Mouse (Mus musculus) olfactory bulb, adult 2 months (tissue): Measurements from ENCODE around the gene Tmigd3. TPM values are rescaled to one million over a fixed set of nuclear protein-coding genes. Genes with fewer than 3 reads are reported as not detected.

ENCODE experiments used
- H3K27ac ChIP-seq: fragments of 200-500 bp; 2 replicates; pipeline ENCODE4 v1.5.1; 2012; ENCODE audit warnings: low read depth, low read length; ENCODE audit not compliant: insufficient read depth
- H3K4me1 ChIP-seq: fragments of 200-500 bp; 2 replicates; pipeline ENCODE4 v1.6.1; 2012; ENCODE audit warnings: low read length; ENCODE audit not compliant: control insufficient read depth, insufficient read depth
- H3K4me3 ChIP-seq: fragments of 200-500 bp; 2 replicates; pipeline ENCODE4 v1.5.1; 2012; ENCODE audit warnings: mild to moderate bottlenecking, low read depth, low read length, moderate library complexity; ENCODE audit not compliant: insufficient read depth
- CTCF ChIP-seq: fragments of 200-500 bp; IDR thresholded peaks from 2 replicates; pipeline ENCODE4 v1.5.1; 2012; ENCODE audit warnings: low read depth, mild to moderate bottlenecking, low read length, moderate library complexity; ENCODE audit not compliant: insufficient read depth
- POLR2A ChIP-seq: fragments of 200-500 bp; IDR thresholded peaks from 2 replicates; pipeline ENCODE4 v1.6.1; 2012; ENCODE audit warnings: mild to moderate bottlenecking, low read depth, low read length, moderate library complexity; ENCODE audit not compliant: insufficient read depth
- WGBS: fragments of 180-500 bp; shearing (Covaris S2); methylation state at CpG from one replicate; pipeline ENCODE4 v1.1.7; 2018; 5-methylcytosine and 5-hydroxymethylcytosine counted together
- polyA plus RNA-seq: library from polyadenylated mRNA; stranded (reverse); fragments of >200 nt; gene quantifications from 2 replicates; pipeline ENCODE4 v1.2.4, GENCODE M21; 2012; ENCODE audit warnings: low replicate concordance; ENCODE audit not compliant: missing spikeins, insufficient read depth, insufficient read length

Gene Tmigd3
- polyA plus RNA-seq, 1 experiment, result not detected

DNA sequence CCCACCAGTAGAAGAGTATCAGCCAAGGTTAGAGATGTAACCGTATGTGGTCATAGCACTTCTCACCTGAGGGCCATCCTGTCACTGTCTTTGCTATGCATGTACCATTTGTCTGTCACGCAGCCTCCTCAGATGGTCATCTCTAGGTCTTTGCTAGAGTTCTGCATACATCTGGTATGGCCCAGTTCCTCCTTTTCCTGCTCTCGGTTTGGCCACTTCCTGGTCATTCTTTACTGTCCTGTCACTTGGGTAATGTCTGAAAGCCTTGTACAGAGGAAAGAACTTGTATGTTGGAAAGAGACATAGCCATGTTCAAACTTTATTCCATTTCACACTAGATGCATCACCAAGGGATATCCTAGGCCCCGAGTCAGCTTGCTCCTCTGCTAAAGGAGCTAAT lies 30.9 kb upstream of the Tmigd3 start:
- WGBS, result 93% methylated on average over 4 of the region's 4 CpGs
- H3K4me1 ChIP-seq, result peaks cover 3% of the 10 kb centered on the region
- no peak for TF ChIP-seq CTCF
- TF ChIP-seq POLR2A, result no peak
- no peak overlapping the region for H3K27ac ChIP-seq
- H3K4me3 ChIP-seq, result no peak overlapping the region

DNA sequence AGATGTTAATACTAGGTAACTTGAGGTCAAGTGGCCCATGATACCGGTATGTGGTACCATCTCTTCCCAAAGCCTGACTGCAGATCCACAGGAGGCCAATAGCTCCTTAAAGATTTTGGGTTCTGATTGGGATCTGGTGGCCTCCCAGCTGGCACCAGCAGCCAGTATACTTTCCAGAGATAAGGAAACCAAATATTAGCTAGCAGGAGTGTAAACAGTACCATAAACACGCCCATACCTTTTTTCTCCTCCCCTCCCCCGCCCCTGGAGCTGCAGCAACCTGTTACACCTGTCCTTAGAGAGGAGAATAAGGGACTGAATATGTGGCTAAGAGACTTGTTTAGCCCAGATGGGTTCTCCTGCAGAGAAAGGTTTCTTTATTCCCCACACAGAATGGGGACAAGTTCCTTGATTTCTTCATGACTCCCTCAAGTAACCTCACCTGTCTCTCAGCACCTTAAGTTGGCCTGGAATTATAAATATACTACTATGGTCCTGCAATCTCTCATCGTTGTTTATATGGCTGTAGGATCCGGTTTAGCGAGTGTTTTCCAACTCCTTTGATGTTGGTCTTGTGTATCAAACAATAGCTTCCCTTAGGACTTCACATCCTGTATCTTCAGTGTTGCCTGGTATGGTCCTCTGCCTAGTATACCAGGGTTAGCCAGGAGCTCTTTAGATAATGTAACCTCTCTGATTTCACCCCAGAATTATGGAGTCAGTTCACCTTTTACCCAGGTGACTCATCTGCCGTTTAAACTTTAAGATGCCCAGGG lies 24.2 kb upstream of the Tmigd3 start:
- no peak for TF ChIP-seq POLR2A
- TF ChIP-seq CTCF, result no peak
- 82% methylated on average over 7 of the region's 7 CpGs for WGBS

DNA sequence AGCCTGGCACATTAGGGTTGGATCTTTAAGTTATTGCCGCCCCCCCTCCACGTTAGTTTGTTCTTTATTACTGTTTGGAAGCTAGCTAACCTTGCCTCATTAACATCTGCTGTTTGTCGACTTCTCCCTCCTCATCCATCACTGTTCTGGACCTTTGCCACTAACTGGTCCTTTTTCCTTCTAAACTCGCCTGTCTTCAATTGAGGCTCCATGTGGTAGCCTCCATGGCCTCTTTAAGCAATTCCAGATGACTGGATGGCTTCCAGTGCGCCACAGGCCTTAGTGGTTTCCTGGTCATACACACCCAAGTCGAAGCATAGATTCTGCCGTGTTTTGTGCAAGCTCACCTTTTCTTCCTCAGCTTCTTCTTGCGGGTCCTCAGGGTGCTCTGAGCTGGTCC lies 16.9 kb upstream of the Tmigd3 start:
- Histone ChIP-seq H3K27ac (no peak overlapping the region), H3K4me1 (no peaks in the 10 kb centered on the region), H3K4me3 (no peak overlapping the region)
- no peak for TF ChIP-seq CTCF
- no peak for TF ChIP-seq POLR2A
- WGBS, result 79% methylated on average over 8 of the region's 8 CpGs

More for the DNA sequence above, 24.2 kb upstream of the Tmigd3 start:
- Histone ChIP-seq H3K4me1 (no peaks in the 10 kb centered on the region), H3K4me3 (no peak overlapping the region), H3K27ac (no peak overlapping the region)

DNA sequence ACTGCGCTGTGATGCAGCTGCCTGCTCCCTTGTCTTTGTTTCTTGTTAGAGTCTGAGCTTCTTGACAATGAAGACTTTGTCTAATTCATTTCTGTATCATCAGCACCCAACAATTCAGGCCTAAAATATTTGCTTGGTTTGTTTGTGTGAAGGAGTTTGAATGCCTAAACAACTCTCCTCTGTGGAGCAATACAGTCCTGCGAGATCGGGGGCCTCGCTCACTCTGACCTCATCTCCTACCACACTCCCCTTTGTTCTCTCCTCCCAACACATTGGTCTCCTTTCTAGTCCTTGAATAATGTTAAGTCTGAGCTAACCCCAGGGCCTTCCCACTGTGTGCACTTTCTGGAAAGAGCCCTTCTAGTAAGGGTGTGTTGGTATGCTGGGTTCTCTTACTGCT lies 15.9 kb upstream of the Tmigd3 start:
- Histone ChIP-seq H3K4me1 (no peaks in the 10 kb centered on the region), H3K4me3 (no peak overlapping the region), H3K27ac (no peak overlapping the region)
- WGBS, result 69% methylated on average over 4 of the region's 4 CpGs
- TF ChIP-seq POLR2A (no peak), CTCF (no peak)

- no peak for TF ChIP-seq CTCF
- WGBS, result 68% methylated on average over 5 of the region's 5 CpGs
- H3K4me3 ChIP-seq, result no peak overlapping the region
- H3K4me1 ChIP-seq, result no peaks in the 10 kb centered on the region
- H3K27ac ChIP-seq, result no peak overlapping the region
These were observed 13.2 kb upstream of the Tmigd3 start for GRCm38 (mm10) chr3:105857513-105857912.

GRCm38 (mm10) chr3:105861747-105862366 lies 8.8 kb upstream of the Tmigd3 start:
- no peak for TF ChIP-seq CTCF
- no peak for TF ChIP-seq POLR2A
- Histone ChIP-seq H3K4me1 (no peaks in the 10 kb centered on the region), H3K27ac (no peak overlapping the region), H3K4me3 (no peak overlapping the region)
- 55% methylated on average over 7 of the region's 7 CpGs for WGBS

- 68% methylated on average over 1 of the region's 1 CpGs for WGBS
- Histone ChIP-seq H3K4me1 (no peaks in the 10 kb centered on the region), H3K27ac (no peak overlapping the region), H3K4me3 (no peak overlapping the region)
- TF ChIP-seq CTCF, result no peak
- no peak for TF ChIP-seq POLR2A
These were observed 6.6 kb upstream of the Tmigd3 start for GRCm38 (mm10) chr3:105864123-105864522.

GRCm38 (mm10) chr3:105865122-105865521 lies 5.6 kb upstream of the Tmigd3 start:
- WGBS, result 82% methylated on average over 9 of the region's 9 CpGs
- TF ChIP-seq POLR2A (no peak), CTCF (no peak)
- H3K4me1 ChIP-seq, result no peaks in the 10 kb centered on the region
- H3K4me3 ChIP-seq, result no peak overlapping the region
- no peak overlapping the region for H3K27ac ChIP-seq

DNA sequence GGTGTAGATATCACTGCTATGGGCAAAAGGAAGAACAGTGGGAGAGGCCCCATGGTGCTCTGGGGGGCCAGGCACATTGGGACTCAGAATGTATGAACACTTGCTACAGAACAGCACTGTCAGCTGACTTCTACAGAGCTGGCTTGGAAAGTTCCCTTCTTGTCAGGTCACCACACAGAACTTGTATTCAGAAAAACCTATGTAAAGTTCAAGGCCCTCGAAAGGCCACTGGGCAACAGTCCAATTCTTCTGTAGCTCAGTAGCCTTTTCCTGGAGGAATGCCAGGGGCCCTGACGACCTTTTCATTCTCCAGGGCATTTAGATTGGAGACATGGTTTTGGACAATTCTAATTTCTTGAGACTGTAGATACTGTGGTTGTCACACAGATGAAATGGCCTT lies 2.6 kb upstream of the Tmigd3 start:
- Histone ChIP-seq H3K27ac (no peak overlapping the region), H3K4me3 (no peak overlapping the region), H3K4me1 (peaks cover 3% of the 10 kb centered on the region; the same call in 1 of the 2 replicates)
- 39% methylated on average over 2 of the region's 2 CpGs for WGBS
- TF ChIP-seq CTCF, result no peak
- no peak for TF ChIP-seq POLR2A

- Histone ChIP-seq H3K4me1 (peaks cover 9% of the 10 kb centered on the region), H3K27ac (no peak overlapping the region), H3K4me3 (no peak overlapping the region)
- 20% methylated on average over 6 of the region's 6 CpGs for WGBS
- TF ChIP-seq POLR2A (no peak), CTCF (no peak)
These were observed 1.3 kb downstream of the Tmigd3 start for GRCm38 (mm10) chr3:105872034-105872433.
